Comparison of ENCODE assay signal across 9 mouse cellular contexts in the genomic region with DNA sequence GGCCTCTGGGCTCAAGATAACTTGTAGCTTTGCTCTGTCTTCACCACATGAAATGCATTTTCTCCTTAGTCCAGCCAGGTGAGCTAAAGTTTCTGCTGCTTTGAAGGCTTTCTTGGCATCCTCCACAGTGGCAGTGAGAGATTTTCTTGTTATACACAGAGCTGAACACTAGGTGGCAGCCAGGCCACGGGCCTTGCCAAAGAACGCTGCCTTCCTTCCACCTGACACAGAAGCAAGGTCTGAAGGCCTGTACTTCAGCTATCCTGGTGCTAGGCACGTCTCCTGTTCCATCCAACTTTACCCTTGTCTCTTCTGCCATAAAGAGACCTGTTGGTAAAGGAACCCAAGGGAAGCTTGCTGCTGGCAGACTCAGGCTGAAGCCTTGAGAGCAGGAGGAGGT. TPM values are rescaled to one million over a fixed set of nuclear protein-coding genes. Genes with fewer than 3 reads are reported as not detected.
DNase-seq lines count a peak whose midpoint lies in the region; ATAC-seq lines count a peak whose summit lies in the region.
"Had no signal": no experiment of that assay in that cellular context is flagged by ENCODE, and none has a peak within 500 bp of the region (broad histone marks: within the 10 kb centered on the region; RNA-seq: fewer than 3 reads in every experiment).

No protein-coding gene starts in this region.

- peak; percentile 85 to 93 for ATAC-seq in hematopoietic stem cell, adult 5-6 weeks (replicated peaks in 1 of 2; ENCODE audit: insufficient read depth in 1 of 2, low FRiP score in 2 of 2, low TSS enrichment in 1 of 2, low read depth in 1 of 2, poor library complexity in 2 of 2, severe bottlenecking in 2 of 2)
- peak; percentile 88 for ATAC-seq in megakaryocyte-erythroid progenitor cell, adult 5-6 weeks (replicated peaks; ENCODE audit: low FRiP score, low TSS enrichment, poor library complexity, severe bottlenecking)

- peak; percentile 12 for DNase-seq in gastrocnemius, adult 18-20 months (ENCODE audit: low spot score)
- no peak for DNase-seq in gastrocnemius, adult 8-10 months (ENCODE audit: low spot score in 2 of 2)
- peak; percentile 27 to 34 for DNase-seq in adrenal gland, adult 18-20 months (ENCODE audit: low spot score in 2 of 2)
- DNase-seq in embryo, embryonic 9.5 days (ENCODE audit: extremely low spot score), result peak; percentile 47
- peak; percentile 61 to 77 for DNase-seq in layer of hippocampus, postnatal 10 days (ENCODE audit: low spot score in 2 of 2)
- peak; percentile 63 for DNase-seq in right cerebral cortex, postnatal 25 days
- DNase-seq: liver, embryonic 13.5 days had no signal

RNA-seq across cellular contexts. Expression of a gene that starts 14.1 kb away (rescaled TPM):
- not detected for total RNA-seq in gastrocnemius, adult 18-20 months (2021)
- total RNA-seq in gastrocnemius, adult 8-10 months (2022), result not detected
- not detected for total RNA-seq in adrenal gland, adult 18-20 months (2021)
- not detected in 2 replicates for total RNA-seq in hematopoietic stem cell, adult 5-6 weeks (2017)
- total RNA-seq in layer of hippocampus, postnatal 10 days (2021), result not detected
- not detected in 2 replicates for total RNA-seq in megakaryocyte-erythroid progenitor cell, adult 5-6 weeks (2014; fragmentation: Nextera tagmentation)
- not detected in 2 replicates for total RNA-seq in megakaryocyte-erythroid progenitor cell, adult 5-6 weeks (2017)

Comparison
In these comparisons a context has a peak if more than half of its experiments do, and no peak if none do; other contexts are left out.
1. DNase-seq: peak in gastrocnemius, adult 18-20 months (single experiment), adrenal gland, adult 18-20 months (2 of 2), embryo, embryonic 9.5 days (single experiment), layer of hippocampus, postnatal 10 days (2 of 2) and right cerebral cortex, postnatal 25 days (single experiment); none in gastrocnemius, adult 8-10 months (0 of 2).